Mouse (Mus musculus): ENCODE measurements at regions not wholly inside any gene's neighbourhood (a gene's known extent, or its start where the extent isn't known, plus 50 kb on each side); places are given as distances from the start of the nearest gene placed in this dataset.

GRCm38 (mm10) chr9:87964508-87964907 is 233.4 kb upstream of the Tbx18 start:
- DNase-seq (ENCODE audit: low spot score), result no peak

GRCm38 (mm10) chr9:87965103-87965780 is 234.2 kb upstream of the Tbx18 start:
- no peak for DNase-seq (ENCODE audit: low spot score)

- DNase-seq (ENCODE audit: low spot score), result no peak
Observed at GRCm38 (mm10) chr9:87968190-87969082, 237.4 kb upstream of the Tbx18 start.

GRCm38 (mm10) chr9:87970586-87970985 is 239.5 kb upstream of the Tbx18 start:
- no peak for DNase-seq (ENCODE audit: low spot score)

GRCm38 (mm10) chr9:87971791-87972190 is 240.7 kb upstream of the Tbx18 start:
- no peak for DNase-seq (ENCODE audit: low spot score)

GRCm38 (mm10) chr9:87973531-87973930 is 242.5 kb upstream of the Tbx18 start:
- DNase-seq (ENCODE audit: low spot score), result no peak

GRCm38 (mm10) chr9:87984910-87985309 is 253.8 kb upstream of the Tbx18 start:
- DNase-seq (ENCODE audit: low spot score), result no peak

GRCm38 (mm10) chr9:87985439-87985838 is 254.4 kb upstream of the Tbx18 start:
- no peak for DNase-seq (ENCODE audit: low spot score)

- DNase-seq (ENCODE audit: low spot score), result no peak
Observed at GRCm38 (mm10) chr9:88005945-88006700, 275.1 kb upstream of the Tbx18 start.

GRCm38 (mm10) chr9:88023752-88024151 is 292.7 kb upstream of the Tbx18 start:
- DNase-seq (ENCODE audit: low spot score), result no peak

- no peak for DNase-seq (ENCODE audit: low spot score)
Observed at GRCm38 (mm10) chr9:88025936-88026335, 294.9 kb upstream of the Tbx18 start.

GRCm38 (mm10) chr9:88030509-88031148 is 296.4 kb upstream of the Nt5e start:
- DNase-seq (ENCODE audit: low spot score), result no peak

- no peak for DNase-seq (ENCODE audit: low spot score)
Observed at GRCm38 (mm10) chr9:88037560-88037959, 289.4 kb upstream of the Nt5e start.

GRCm38 (mm10) chr9:88049270-88049669 is 277.7 kb upstream of the Nt5e start:
- no peak for DNase-seq (ENCODE audit: low spot score)

GRCm38 (mm10) chr9:88049792-88050191 is 277.2 kb upstream of the Nt5e start:
- DNase-seq (ENCODE audit: low spot score), result no peak

GRCm38 (mm10) chr9:88058551-88058950 is 268.4 kb upstream of the Nt5e start:
- no peak for DNase-seq (ENCODE audit: low spot score)

GRCm38 (mm10) chr9:88059005-88059404 is 268.0 kb upstream of the Nt5e start:
- no peak for DNase-seq (ENCODE audit: low spot score)

- no peak for DNase-seq (ENCODE audit: low spot score)
Observed at GRCm38 (mm10) chr9:88063973-88064676, 262.9 kb upstream of the Nt5e start.

- DNase-seq (ENCODE audit: low spot score), result no peak
Observed at GRCm38 (mm10) chr9:88065057-88065456, 261.9 kb upstream of the Nt5e start.

- DNase-seq (ENCODE audit: low spot score), result no peak
Observed at GRCm38 (mm10) chr9:88065777-88066176, 261.2 kb upstream of the Nt5e start.

- DNase-seq (ENCODE audit: low spot score), result no peak
Observed at GRCm38 (mm10) chr9:88068322-88068721, 258.7 kb upstream of the Nt5e start.

Data from urinary bladder, adult 2 months (tissue).